Mouse (Mus musculus): ENCODE results near the gene Lrrc36. TPM values are rescaled to one million over a fixed set of nuclear protein-coding genes. Genes with fewer than 3 reads are reported as not detected.

The Lrrc36 gene
- polyA plus RNA-seq, 1 experiment from 2014 or later: 0.88 TPM

DNA sequence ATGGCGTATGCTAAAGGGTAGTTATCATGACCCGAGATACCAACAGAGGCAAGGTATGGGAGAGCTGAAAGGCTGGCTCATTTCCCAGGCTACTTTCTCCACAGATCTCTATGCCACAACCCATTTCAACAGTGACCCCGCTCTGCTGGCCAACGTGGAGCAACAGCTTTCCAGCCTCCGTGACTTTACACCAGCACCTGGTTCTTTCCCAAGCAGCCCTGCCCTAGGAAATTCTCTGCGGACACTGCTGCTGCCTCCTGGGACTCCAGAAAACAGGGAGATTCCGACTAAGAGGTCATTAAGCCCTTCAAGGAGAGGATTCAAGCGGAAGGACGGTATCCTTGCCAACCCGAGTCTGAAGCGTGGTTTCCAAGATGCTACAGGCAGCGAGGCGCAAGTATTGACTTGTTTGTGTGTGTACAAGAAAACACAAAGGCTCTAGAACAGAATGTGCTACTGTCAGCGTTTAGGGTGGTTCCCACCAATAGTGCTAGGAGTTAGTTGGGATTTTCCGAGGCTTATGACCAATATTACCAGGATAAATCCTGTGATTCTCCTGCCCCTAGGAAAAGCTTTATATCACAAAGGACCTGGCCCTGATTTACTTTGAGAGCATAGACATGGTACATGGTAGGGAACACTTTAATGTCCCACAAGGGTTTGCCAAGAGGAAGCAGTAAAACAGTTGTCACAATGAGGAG is 38.7 kb downstream of the Lrrc36 start:
- Histone ChIP-seq H3K4me2 (replicated peaks) (no peak overlapping the region), H3K4me3 (no peak overlapping the region), H3K9me3 (no peaks in the 10 kb centered on the region), H3K36me3 (no peaks in the 10 kb centered on the region), H3K4me1 (peaks cover 10% of the 10 kb centered on the region), H3K27me3 (no peaks in the 10 kb centered on the region), H3K9ac (replicated peaks) (no peak overlapping the region), H3K27ac (replicated peaks) (no peak overlapping the region)
- no peak for ATAC-seq (replicated peaks)
- WGBS: 42% methylated on average over 15 of the region's 15 CpGs

DNA sequence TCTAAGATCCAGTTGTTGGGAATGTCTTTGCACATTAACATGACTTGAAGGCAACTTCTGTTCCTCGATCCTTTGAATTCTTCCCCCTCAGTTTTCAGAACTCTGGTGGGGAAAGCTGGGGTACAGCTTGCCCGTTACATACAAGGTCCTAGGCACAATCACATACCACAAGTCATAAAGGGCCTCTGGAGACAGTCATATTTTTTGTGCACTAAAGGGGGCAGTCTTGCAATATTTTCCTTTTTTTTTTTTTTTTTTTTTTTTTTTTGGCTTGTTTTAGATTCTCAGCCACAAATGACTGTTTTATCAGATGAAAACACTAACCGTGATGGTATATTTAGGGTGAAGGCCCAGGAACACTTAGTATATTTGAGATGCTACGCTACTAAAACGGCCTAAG is 39.9 kb downstream of the Lrrc36 start:
- Histone ChIP-seq H3K36me3 (no peaks in the 10 kb centered on the region), H3K9ac (replicated peaks) (no peak overlapping the region), H3K27ac (replicated peaks) (no peak overlapping the region), H3K4me2 (replicated peaks) (no peak overlapping the region), H3K9me3 (no peaks in the 10 kb centered on the region), H3K4me1 (peaks cover 10% of the 10 kb centered on the region), H3K27me3 (no peaks in the 10 kb centered on the region), H3K4me3 (no peak overlapping the region)
- no peak for ATAC-seq (replicated peaks)
- WGBS: 80% methylated on average over 5 of the region's 5 CpGs

DNA sequence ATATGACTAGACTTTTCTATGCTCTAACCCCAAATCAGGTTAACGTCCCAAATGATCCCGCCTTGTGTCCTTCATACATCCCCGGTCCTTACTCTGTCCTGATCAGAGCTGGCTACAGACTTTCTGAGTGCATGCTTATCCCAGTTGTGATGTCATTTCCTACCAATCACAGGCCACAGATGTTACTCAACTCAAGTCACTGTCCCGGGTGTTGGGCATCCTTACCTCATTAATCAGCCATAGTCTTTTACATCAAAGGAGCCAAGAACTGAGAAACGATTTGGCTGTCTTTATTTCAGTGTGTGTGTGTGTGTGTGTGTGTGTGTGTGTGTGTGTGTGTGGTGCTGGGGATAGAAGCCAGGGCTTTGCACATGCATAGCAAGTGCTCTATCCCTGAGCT is 40.7 kb downstream of the Lrrc36 start:
- no peak overlapping the region for H3K4me2 ChIP-seq (replicated peaks)
- H3K9me3 ChIP-seq: no peaks in the 10 kb centered on the region
- WGBS: 60% methylated on average over 5 of the region's 5 CpGs
- H3K4me3 ChIP-seq: no peak overlapping the region
- H3K27me3 ChIP-seq: no peaks in the 10 kb centered on the region
- H3K27ac ChIP-seq (replicated peaks): no peak overlapping the region
- no peak overlapping the region for H3K9ac ChIP-seq (replicated peaks)
- no peaks in the 10 kb centered on the region for H3K36me3 ChIP-seq
- peaks cover 10% of the 10 kb centered on the region for H3K4me1 ChIP-seq
- ATAC-seq (replicated peaks): no peak

- peaks cover 10% of the 10 kb centered on the region for H3K4me1 ChIP-seq
- H3K27me3 ChIP-seq: no peaks in the 10 kb centered on the region
- 66% methylated on average over 10 of the region's 10 CpGs for WGBS
- no peak overlapping the region for H3K27ac ChIP-seq (replicated peaks)
- H3K4me3 ChIP-seq: no peak overlapping the region
- no peaks in the 10 kb centered on the region for H3K36me3 ChIP-seq
- no peak overlapping the region for H3K9ac ChIP-seq (replicated peaks)
- ATAC-seq (replicated peaks): no peak
- H3K4me2 ChIP-seq (replicated peaks): no peak overlapping the region
- no peaks in the 10 kb centered on the region for H3K9me3 ChIP-seq
Observed at GRCm38 (mm10) chr8:105455218-105455617, 41.8 kb downstream of the Lrrc36 start.

DNA sequence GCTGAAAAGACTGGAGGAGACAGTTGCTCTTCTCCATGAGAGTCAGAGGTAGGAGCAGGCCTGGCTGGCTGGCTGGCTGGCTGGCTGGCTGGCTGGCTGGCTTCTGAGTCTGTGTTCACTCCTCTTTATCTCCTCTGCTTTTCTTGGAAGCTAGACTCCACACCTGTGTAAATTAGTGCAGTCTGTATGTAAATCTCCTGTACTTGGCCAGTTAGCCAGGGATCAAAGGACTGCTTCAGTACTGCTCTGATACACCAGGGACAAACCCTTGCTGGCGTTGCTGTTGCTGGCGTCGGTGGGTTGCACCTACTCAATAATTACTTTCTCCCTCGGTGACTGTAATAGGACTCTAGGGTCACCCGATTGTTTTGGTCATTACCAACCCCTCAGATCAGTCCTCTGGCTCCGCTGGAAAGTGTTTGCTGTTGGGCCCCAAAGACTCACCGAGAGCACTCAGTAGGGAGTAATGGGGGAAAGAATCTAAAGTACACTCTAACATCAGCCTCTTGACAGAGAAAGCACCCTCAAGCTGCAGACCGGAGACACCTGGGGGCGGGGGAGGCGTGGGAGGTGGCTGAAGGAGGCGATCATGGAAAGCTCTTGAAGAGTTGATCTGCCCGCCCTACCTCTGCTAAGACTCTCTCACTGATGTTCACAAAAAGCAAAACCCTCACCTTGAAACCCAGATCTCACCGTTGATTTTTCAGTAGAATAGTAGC is 47.9 kb downstream of the Lrrc36 start:
- 78% methylated on average over 13 of the region's 13 CpGs for WGBS
- H3K27ac ChIP-seq (replicated peaks): no peak overlapping the region
- ATAC-seq (replicated peaks): no peak
- H3K36me3 ChIP-seq: no peaks in the 10 kb centered on the region
- H3K4me1 ChIP-seq: peaks cover under 1% of the 10 kb centered on the region; the same call in 1 of the 2 replicates
- no peaks in the 10 kb centered on the region for H3K9me3 ChIP-seq
- no peak overlapping the region for H3K4me2 ChIP-seq (replicated peaks)
- no peak overlapping the region for H3K9ac ChIP-seq (replicated peaks)
- no peaks in the 10 kb centered on the region for H3K27me3 ChIP-seq
- H3K4me3 ChIP-seq: no peak overlapping the region

GRCm38 (mm10) chr8:105464595-105464994 is 51.2 kb downstream of the Lrrc36 start:
- H3K27ac ChIP-seq (replicated peaks): no peak overlapping the region
- no peak for ATAC-seq (replicated peaks)
- no peaks in the 10 kb centered on the region for H3K9me3 ChIP-seq
- no peak overlapping the region for H3K4me3 ChIP-seq
- WGBS: 69% methylated on average over 7 of the region's 7 CpGs
- H3K4me1 ChIP-seq: peaks cover 23% of the 10 kb centered on the region
- H3K9ac ChIP-seq (replicated peaks): no peak overlapping the region
- H3K4me2 ChIP-seq (replicated peaks): no peak overlapping the region
- no peaks in the 10 kb centered on the region for H3K36me3 ChIP-seq
- H3K27me3 ChIP-seq: no peaks in the 10 kb centered on the region

DNA sequence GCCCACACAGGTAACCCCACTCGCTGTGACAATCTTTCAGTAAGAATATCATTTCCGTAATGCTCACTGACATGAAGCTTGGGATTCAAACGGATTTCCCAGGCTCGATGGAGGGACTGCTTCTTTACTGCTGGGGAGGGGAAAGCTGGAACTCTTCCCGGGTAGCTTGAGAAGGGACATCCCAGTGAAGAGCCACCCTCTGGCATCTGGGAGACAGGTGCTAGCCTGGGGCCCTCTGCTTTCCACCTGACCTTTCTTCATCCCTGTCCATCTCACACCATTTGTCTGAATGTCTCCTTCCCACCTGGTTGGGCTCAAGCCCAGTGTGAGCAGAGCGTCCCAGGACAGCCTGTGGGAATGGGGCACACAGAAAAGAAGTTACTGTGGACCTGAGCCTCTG is 52.9 kb downstream of the Lrrc36 start:
- no peaks in the 10 kb centered on the region for H3K9me3 ChIP-seq
- no peak overlapping the region for H3K4me2 ChIP-seq (replicated peaks)
- peaks cover 39% of the 10 kb centered on the region for H3K4me1 ChIP-seq
- no peaks in the 10 kb centered on the region for H3K36me3 ChIP-seq
- no peak overlapping the region for H3K9ac ChIP-seq (replicated peaks)
- no peaks in the 10 kb centered on the region for H3K27me3 ChIP-seq
- ATAC-seq (replicated peaks): no peak
- no peak overlapping the region for H3K4me3 ChIP-seq
- 82% methylated on average over 6 of the region's 6 CpGs for WGBS
- peak overlapping the region; percentile 36 for H3K27ac ChIP-seq (replicated peaks)

- 67% methylated on average over 7 of the region's 7 CpGs for WGBS
- peak; percentile 5; the same call in 1 of the 2 replicates for ATAC-seq (replicated peaks)
Observed at GRCm38 (mm10) chr8:105466700-105467291, 53.4 kb downstream of the Lrrc36 start.

GRCm38 (mm10) chr8:105467396-105467985 is 54.1 kb downstream of the Lrrc36 start:
- Histone ChIP-seq H3K9me3 (no peaks in the 10 kb centered on the region), H3K4me1 (peaks cover 46% of the 10 kb centered on the region), H3K27ac (replicated peaks) (peak overlapping the region; percentile 61), H3K27me3 (no peaks in the 10 kb centered on the region), H3K4me3 (no peak overlapping the region), H3K4me2 (replicated peaks) (no peak overlapping the region), H3K36me3 (no peaks in the 10 kb centered on the region), H3K9ac (replicated peaks) (no peak overlapping the region)
- WGBS: 93% methylated on average over 10 of the region's 10 CpGs
- no peak for ATAC-seq (replicated peaks)

More at GRCm38 (mm10) chr8:105466700-105467291, 53.4 kb downstream of the Lrrc36 start:
- Histone ChIP-seq H3K4me1 (peaks cover 43% of the 10 kb centered on the region), H3K36me3 (no peaks in the 10 kb centered on the region), H3K4me2 (replicated peaks) (no peak overlapping the region), H3K27me3 (no peaks in the 10 kb centered on the region), H3K27ac (replicated peaks) (peak overlapping the region; percentile 61), H3K9me3 (no peaks in the 10 kb centered on the region), H3K4me3 (no peak overlapping the region), H3K9ac (replicated peaks) (no peak overlapping the region)

DNA sequence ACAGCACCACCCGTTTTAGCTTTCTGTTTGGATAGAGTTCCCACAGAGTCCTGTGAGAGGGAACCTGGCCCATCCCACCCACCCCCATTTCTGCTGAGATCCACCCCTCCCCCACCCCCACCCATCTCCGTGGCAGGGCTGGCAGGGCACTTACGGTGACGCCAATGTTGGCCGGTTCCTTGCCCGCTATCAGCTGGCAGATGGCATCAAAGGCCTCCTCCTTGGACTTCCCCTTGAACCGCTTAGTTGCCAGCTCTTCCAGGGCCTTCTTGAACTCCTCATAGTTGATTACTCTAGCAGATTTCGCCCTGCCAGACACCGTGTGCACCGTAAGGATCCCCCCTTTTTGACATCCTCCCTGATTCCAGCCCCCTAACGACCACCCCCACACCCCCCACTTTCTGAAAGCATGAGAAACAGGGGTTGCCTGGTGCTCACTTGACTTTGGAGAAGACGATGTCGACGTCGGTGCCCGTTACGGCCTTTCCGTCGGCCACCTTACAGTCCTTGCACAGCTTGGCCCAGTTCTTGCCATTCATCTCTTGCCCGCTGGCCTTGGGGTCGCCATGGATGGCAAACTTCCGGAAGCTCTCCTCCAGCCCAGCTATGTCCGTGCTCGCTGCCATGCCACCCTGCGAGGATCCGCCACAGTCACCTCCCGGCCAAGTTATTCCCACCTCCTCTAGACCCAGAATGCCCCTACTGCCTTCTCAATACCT is 54.8 kb downstream of the Lrrc36 start:
- no peaks in the 10 kb centered on the region for H3K36me3 ChIP-seq
- peaks cover 48% of the 10 kb centered on the region for H3K4me1 ChIP-seq
- H3K4me2 ChIP-seq (replicated peaks): no peak overlapping the region
- H3K27ac ChIP-seq (replicated peaks): no peak overlapping the region
- H3K9me3 ChIP-seq: no peaks in the 10 kb centered on the region
- 90% methylated on average over 27 of the region's 27 CpGs for WGBS
- no peak overlapping the region for H3K9ac ChIP-seq (replicated peaks)
- peaks cover 3% of the 10 kb centered on the region; the same call in 1 of the 2 replicates for H3K27me3 ChIP-seq
- no peak overlapping the region for H3K4me3 ChIP-seq
- ATAC-seq (replicated peaks): no peak

- WGBS: 22% methylated on average over 6 of the region's 6 CpGs
- Histone ChIP-seq H3K27ac (replicated peaks) (0 out of 2 replicates have a peak overlapping the region, but pooled peaks have one; percentile 23), H3K27me3 (peaks cover 7% of the 10 kb centered on the region; the same call in 1 of the 2 replicates), H3K9ac (replicated peaks) (no peak overlapping the region), H3K4me2 (replicated peaks) (peak overlapping the region; percentile 63; the same call in 1 of the 2 replicates), H3K36me3 (no peaks in the 10 kb centered on the region), H3K4me3 (no peak overlapping the region), H3K4me1 (peaks cover 56% of the 10 kb centered on the region), H3K9me3 (no peaks in the 10 kb centered on the region)
- ATAC-seq (replicated peaks): peak; percentile 14; the same call in 1 of the 2 replicates
Observed at GRCm38 (mm10) chr8:105469041-105469695, 55.8 kb downstream of the Lrrc36 start.

All from forebrain, embryonic 15.5 days (tissue).